Mouse (Mus musculus) erythroblast, adult 5-6 weeks (primary cell): ENCODE data around the gene Gm26661. TPM values are rescaled to one million over a fixed set of nuclear protein-coding genes. Genes with fewer than 3 reads are reported as not detected.

Experiments used
- ATAC-seq: replicated peaks from 2 replicates; pipeline ENCODE4 v1.8.0; 2016; ENCODE audit warnings: moderate number of reproducible peaks, mild to moderate bottlenecking, moderate TSS enrichment, inconsistent platforms; ENCODE audit not compliant: poor library complexity, low FRiP score, severe bottlenecking
- total RNA-seq, 2 experiments: library from RNA; stranded (forward) in 1 of 2; stranded (reverse) in 1 of 2; fragments of 150-400 nt in 1 of 2; fragments of 200-764, 138-1000 nt in 1 of 2; gene quantifications; 2 replicates each; pipeline versions ENCODE4 v1.2.3 to v1.2.4; 2015 to 2017; ENCODE audit warnings: low replicate concordance in 2 of 2

Gm26661 gene
- total RNA-seq (2015; ENCODE audit: low replicate concordance), result not detected in 2 replicates
- not detected in 2 replicates for total RNA-seq (2017; ENCODE audit: low replicate concordance)

- no peak for ATAC-seq
Measured at GRCm38 (mm10) chr14:7791532-7792159, at the start of gene Gm26661. Gene Gm26661 (plus strand): TSS chr14:7791587.

GRCm38 (mm10) chr14:7748944-7749763 is 42.2 kb upstream of the Gm26661 start:
- no peak for ATAC-seq

DNA sequence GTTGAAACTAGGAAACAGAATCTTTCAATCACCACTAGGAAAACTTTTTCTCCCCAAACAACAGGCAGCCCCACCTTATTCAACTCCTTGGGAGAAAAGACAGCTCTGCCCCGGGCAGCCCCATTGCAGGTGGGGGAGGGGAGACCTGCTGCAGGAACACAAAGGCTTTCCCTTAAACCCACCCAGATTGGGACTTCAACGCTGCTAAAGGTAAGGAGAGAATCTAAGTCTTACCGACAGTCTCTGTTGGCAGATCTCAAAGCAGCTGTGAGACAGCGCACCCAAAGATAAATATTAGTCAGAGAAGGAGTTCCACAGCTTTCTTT is 41.7 kb upstream of the Gm26661 start:
- no peak for ATAC-seq

DNA sequence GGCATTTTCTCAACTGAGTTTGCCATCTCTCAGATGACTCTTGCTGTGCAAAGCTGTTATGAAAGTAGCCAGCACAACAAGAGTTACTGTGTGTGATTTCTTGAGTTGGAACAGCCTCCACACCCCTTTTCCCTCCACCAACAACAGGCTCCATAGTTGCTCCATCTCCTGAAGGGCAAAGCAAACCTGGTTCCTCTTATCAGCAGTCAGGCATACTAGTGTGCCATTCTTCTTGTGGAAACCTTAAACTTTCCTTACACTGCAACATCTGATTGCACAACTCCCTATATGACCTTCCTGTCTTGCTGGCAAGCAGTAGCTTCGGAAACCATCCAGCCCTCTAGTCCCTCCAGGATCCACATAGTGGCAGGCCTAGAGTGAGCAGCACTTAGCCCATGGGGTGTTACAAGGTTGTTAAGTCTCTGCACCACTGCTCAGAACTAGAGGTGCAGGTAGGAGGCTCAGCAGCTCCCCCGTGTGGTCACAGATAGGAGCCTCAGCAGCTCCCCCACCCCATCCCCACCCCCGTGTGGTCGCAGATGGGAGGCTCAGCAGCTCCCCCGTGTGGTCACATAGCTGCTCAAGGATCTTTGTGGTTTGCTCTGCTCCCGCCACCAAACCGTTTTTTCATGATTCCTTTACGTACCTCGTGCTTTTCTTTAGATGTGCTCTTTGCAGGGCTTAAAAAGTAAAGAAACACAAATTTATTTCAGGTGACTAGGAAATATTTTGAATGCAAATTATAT is 25.6 kb upstream of the Gm26661 start:
- ATAC-seq, result no peak; the same call in 1 of the 2 replicates

DNA sequence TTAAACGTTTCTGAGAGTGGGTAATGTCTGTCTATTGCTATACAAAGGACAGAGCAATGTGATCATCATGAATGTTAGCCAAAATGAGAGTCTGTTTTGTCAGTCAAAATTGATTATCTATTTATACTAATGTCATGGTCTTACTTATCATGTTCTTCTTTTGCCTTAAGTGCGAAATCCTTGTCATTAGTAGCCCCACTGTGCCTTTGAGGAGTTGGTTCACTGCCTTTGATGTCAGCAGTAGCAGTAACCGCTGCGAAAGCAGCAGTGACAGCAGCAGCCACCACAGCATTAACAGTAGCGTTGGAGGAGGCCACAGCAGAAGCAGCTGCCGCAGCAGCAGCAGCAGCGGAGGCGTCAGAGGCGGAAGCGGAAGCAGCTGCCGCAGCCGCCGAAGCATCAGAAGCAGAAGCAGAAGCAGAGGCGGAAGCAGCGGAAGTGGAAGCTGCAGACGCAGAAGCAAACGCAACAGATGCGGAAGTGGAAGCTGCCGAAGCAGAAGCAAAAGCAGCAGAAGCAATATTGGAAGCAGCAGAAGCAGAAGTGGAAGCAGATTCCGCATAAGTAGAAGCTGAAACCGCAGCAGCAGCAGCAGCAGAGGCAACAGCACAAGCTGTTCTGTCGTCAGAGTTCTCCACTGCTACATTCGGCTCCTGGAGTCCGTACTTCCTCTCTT is 17.5 kb upstream of the Gm26661 start:
- ATAC-seq, result no peak

GRCm38 (mm10) chr14:7786073-7786472 is 5.3 kb upstream of the Gm26661 start:
- ATAC-seq, result no peak

GRCm38 (mm10) chr14:7789266-7790030 is 1.9 kb upstream of the Gm26661 start:
- ATAC-seq, result no peak

- ATAC-seq, result no peak
Measured at GRCm38 (mm10) chr14:7791061-7791531, 291 bp upstream of the Gm26661 start.

GRCm38 (mm10) chr14:7795961-7796360 is 4.6 kb downstream of the Gm26661 start:
- ATAC-seq, result no peak

DNA sequence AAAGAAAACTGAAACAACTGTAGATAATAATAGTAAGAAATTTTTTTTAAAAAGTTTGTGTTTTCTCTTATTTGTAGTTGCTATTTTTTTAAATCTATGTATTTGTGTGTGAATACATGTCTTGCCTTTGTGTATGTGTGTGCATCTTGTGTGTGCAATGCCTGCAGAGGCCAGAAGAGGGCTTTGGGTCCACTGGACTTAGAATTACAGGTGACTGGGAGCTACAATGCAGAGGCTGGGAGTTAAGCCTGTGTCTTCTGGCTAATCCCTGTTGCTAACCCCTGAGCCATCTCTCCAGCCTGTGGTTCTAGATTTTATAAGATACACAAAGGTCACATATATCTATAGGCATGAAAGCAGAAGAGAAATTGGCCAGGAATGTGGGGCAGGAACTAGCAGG is 9.2 kb downstream of the Gm26661 start:
- no peak for ATAC-seq

- no peak for ATAC-seq
Measured at GRCm38 (mm10) chr14:7801831-7802230, 10.4 kb downstream of the Gm26661 start.

- no peak for ATAC-seq
Measured at GRCm38 (mm10) chr14:7803874-7804557, 12.6 kb downstream of the Gm26661 start.

GRCm38 (mm10) chr14:7804558-7804905 is 13.1 kb downstream of the Gm26661 start:
- ATAC-seq, result no peak

DNA sequence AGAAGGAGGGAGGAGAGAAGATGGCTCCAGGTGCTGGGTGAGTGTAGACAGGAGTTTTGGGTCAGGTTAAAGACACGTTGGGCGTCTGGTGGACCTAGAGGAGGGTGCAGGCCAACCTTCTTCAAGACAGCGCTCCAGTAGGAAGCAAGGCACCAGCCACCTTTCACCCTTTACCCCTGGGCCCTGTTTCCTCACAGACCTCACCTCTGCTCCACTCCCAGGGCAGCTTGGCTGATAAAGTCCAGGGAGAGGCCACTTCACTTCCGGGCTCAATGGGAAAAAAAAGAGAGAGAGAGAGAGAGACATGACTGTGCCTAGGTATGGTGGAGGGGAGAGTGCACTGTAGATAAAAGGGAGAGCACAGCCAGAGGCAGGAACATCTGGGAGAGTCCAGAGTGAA is 16.3 kb downstream of the Gm26661 start:
- no peak for ATAC-seq

GRCm38 (mm10) chr14:7808501-7808981 is 17.2 kb downstream of the Gm26661 start:
- no peak for ATAC-seq

GRCm38 (mm10) chr14:7809043-7809955 is 17.9 kb downstream of the Gm26661 start:
- ATAC-seq, result no peak

GRCm38 (mm10) chr14:7817770-7818462 is 26.5 kb downstream of the Gm26661 start, which contains the start of gene Flnb:
Gene Flnb (plus strand): TSS chr14:7817957.
- ATAC-seq, result no peak
